Mouse (Mus musculus): ENCODE measurements around the gene Tgfbr3l.
"Not testable (repeated sequence)": the region's sequence is repeated elsewhere in the genome, so short reads cannot be mapped to it uniquely, and the experiment has no call there.

DNA sequence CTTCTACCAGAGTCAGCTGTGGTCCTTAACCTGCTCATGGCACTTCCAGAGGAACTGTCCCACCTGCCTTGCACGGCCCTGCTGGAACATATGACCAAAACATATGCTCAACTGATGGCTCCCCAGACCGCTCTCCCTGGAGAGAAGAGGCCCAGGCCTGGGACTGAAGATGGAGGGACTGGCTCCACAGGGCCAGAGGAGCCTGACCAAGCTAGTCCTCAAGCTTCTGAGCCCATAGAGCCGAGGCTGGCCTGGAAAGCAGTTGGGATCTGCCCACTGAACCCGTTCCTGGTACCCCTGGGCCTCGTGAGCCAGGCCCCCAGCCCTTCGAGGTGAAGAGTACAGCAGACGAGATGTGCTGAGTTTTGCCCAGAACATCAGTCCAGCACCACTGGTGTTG is 7.5 kb downstream of the Tgfbr3l start:
- not testable (repeated sequence) for TF ChIP-seq CTCF (IDR thresholded peaks at IDR 0.05; ENCODE audit: borderline replicate concordance, control insufficient read depth, extremely low read depth, insufficient read depth, low read length, poor library complexity); POLR2A (IDR thresholded peaks at IDR 0.05; ENCODE audit: control insufficient read depth, extremely low read depth, insufficient read depth, low read length, poor library complexity)

All from thymus, adult 2 months (tissue).